Mouse (Mus musculus): ENCODE measurements around the gene Rfc1. TPM values are rescaled to one million over a fixed set of nuclear protein-coding genes. Genes with fewer than 3 reads are reported as not detected.

Rfc1 gene
- polyA plus RNA-seq, 1 experiment from 2014 or later = 131 TPM

GRCm38 (mm10) chr5:65221037-65221436 lies 114.4 kb downstream of the Rfc1 start:
- ATAC-seq (replicated peaks; ENCODE audit: insufficient number of reproducible peaks, low FRiP score, low TSS enrichment, low read depth) (no peak), DNase-seq (ENCODE audit: low spot score) (no peak)
- no peak overlapping the region for H3K4me3 ChIP-seq (ENCODE audit: low read depth, low read length)
- H3K27me3 ChIP-seq (ENCODE audit: control insufficient read depth, insufficient read depth, low read length) = no peaks in the 10 kb centered on the region
- H3K9me3 ChIP-seq (replicated peaks; ENCODE audit: control insufficient read depth, low read length) = no peaks in the 10 kb centered on the region
- H3K4me2 ChIP-seq (ENCODE audit: low read depth, low read length) = no peak overlapping the region
- H3K36me3 ChIP-seq (replicated peaks; ENCODE audit: control insufficient read depth, insufficient read depth, low read depth, low read length) = no peaks in the 10 kb centered on the region
- no peaks in the 10 kb centered on the region for H3K4me1 ChIP-seq (ENCODE audit: control insufficient read depth, insufficient read depth, low read length)
- WGBS = 86% methylated on average over 7 of the region's 7 CpGs
- no peak overlapping the region for H3K27ac ChIP-seq (replicated peaks; ENCODE audit: low read depth, low read length)
- H3K9ac ChIP-seq (replicated peaks; ENCODE audit: low read length) = no peak overlapping the region

- Histone ChIP-seq H3K4me1 (ENCODE audit: control insufficient read depth, insufficient read depth, low read length) (no peaks in the 10 kb centered on the region), H3K4me2 (ENCODE audit: low read depth, low read length) (no peak overlapping the region), H3K4me3 (ENCODE audit: low read depth, low read length) (no peak overlapping the region), H3K9ac (replicated peaks; ENCODE audit: low read length) (no peak overlapping the region), H3K27ac (replicated peaks; ENCODE audit: low read depth, low read length) (no peak overlapping the region), H3K36me3 (replicated peaks; ENCODE audit: control insufficient read depth, insufficient read depth, low read depth, low read length) (no peaks in the 10 kb centered on the region), H3K27me3 (ENCODE audit: control insufficient read depth, insufficient read depth, low read length) (no peaks in the 10 kb centered on the region), H3K9me3 (replicated peaks; ENCODE audit: control insufficient read depth, low read length) (no peaks in the 10 kb centered on the region)
- WGBS = 86% methylated on average over 11 of the region's 11 CpGs
- no peak for ATAC-seq (replicated peaks; ENCODE audit: insufficient number of reproducible peaks, low FRiP score, low TSS enrichment, low read depth)
- DNase-seq (ENCODE audit: low spot score) = no peak
These were observed 117.9 kb downstream of the Rfc1 start for GRCm38 (mm10) chr5:65217305-65218269.

- DNase-seq (ENCODE audit: low spot score) = peak; percentile 66
- H3K4me3 ChIP-seq (ENCODE audit: low read depth, low read length) = no peak overlapping the region
- H3K9me3 ChIP-seq (replicated peaks; ENCODE audit: control insufficient read depth, low read length) = no peaks in the 10 kb centered on the region
- ATAC-seq (replicated peaks; ENCODE audit: insufficient number of reproducible peaks, low FRiP score, low TSS enrichment, low read depth) = no peak
- H3K27me3 ChIP-seq (ENCODE audit: control insufficient read depth, insufficient read depth, low read length) = no peaks in the 10 kb centered on the region
- H3K4me2 ChIP-seq (ENCODE audit: low read depth, low read length) = no peak overlapping the region
- H3K9ac ChIP-seq (replicated peaks; ENCODE audit: low read length) = no peak overlapping the region
- 19% methylated on average over 7 of the region's 7 CpGs for WGBS
- H3K27ac ChIP-seq (replicated peaks; ENCODE audit: low read depth, low read length) = no peak overlapping the region
- H3K36me3 ChIP-seq (replicated peaks; ENCODE audit: control insufficient read depth, insufficient read depth, low read depth, low read length) = no peaks in the 10 kb centered on the region
- no peaks in the 10 kb centered on the region for H3K4me1 ChIP-seq (ENCODE audit: control insufficient read depth, insufficient read depth, low read length)
These were observed 122.1 kb downstream of the Rfc1 start for GRCm38 (mm10) chr5:65213321-65213720.

Other genes with a start within 250 kb of the Rfc1 start
- not detected in 2 replicates for gene Tmem156, start 243.5 kb downstream of the Rfc1 start, polyA plus RNA-seq (2014; fragmentation: Nextera tagmentation; extraction: Ambion mirVana)
- 13.5 and 14.9 TPM in 2 replicates for gene Klhl5, start 228.1 kb downstream of the Rfc1 start, polyA plus RNA-seq (2014; fragmentation: Nextera tagmentation; extraction: Ambion mirVana)
- gene Wdr19, start 136.0 kb downstream of the Rfc1 start, polyA plus RNA-seq (2014; fragmentation: Nextera tagmentation; extraction: Ambion mirVana) = 13.6 and 14.1 TPM in 2 replicates
- gene Klb, start 12.6 kb upstream of the Rfc1 start, polyA plus RNA-seq (2014; fragmentation: Nextera tagmentation; extraction: Ambion mirVana) = not detected in 2 replicates
- 1,036 and 1,093 TPM in 2 replicates for gene Rpl9, start 55.8 kb upstream of the Rfc1 start, polyA plus RNA-seq (2014; fragmentation: Nextera tagmentation; extraction: Ambion mirVana)
- 70.4 and 70.6 TPM in 2 replicates for gene Lias, start 55.8 kb upstream of the Rfc1 start, polyA plus RNA-seq (2014; fragmentation: Nextera tagmentation; extraction: Ambion mirVana)
- gene Ugdh, start 100.3 kb upstream of the Rfc1 start, polyA plus RNA-seq (2014; fragmentation: Nextera tagmentation; extraction: Ambion mirVana) = 104 and 112 TPM in 2 replicates
- gene Gm43552, start 157.2 kb upstream of the Rfc1 start, polyA plus RNA-seq (2014; fragmentation: Nextera tagmentation; extraction: Ambion mirVana) = not detected in 2 replicates
- 77.6 and 82.5 TPM in 2 replicates for gene Smim14, start 201.5 kb upstream of the Rfc1 start, polyA plus RNA-seq (2014; fragmentation: Nextera tagmentation; extraction: Ambion mirVana)
- 164 and 170 TPM in 2 replicates for gene Ube2k, start 201.6 kb upstream of the Rfc1 start, polyA plus RNA-seq (2014; fragmentation: Nextera tagmentation; extraction: Ambion mirVana)

Measured in embryonic facial prominence, embryonic 11.5 days (tissue).